ENCODE assay signal across 8 mouse cellular contexts in the genomic region with DNA sequence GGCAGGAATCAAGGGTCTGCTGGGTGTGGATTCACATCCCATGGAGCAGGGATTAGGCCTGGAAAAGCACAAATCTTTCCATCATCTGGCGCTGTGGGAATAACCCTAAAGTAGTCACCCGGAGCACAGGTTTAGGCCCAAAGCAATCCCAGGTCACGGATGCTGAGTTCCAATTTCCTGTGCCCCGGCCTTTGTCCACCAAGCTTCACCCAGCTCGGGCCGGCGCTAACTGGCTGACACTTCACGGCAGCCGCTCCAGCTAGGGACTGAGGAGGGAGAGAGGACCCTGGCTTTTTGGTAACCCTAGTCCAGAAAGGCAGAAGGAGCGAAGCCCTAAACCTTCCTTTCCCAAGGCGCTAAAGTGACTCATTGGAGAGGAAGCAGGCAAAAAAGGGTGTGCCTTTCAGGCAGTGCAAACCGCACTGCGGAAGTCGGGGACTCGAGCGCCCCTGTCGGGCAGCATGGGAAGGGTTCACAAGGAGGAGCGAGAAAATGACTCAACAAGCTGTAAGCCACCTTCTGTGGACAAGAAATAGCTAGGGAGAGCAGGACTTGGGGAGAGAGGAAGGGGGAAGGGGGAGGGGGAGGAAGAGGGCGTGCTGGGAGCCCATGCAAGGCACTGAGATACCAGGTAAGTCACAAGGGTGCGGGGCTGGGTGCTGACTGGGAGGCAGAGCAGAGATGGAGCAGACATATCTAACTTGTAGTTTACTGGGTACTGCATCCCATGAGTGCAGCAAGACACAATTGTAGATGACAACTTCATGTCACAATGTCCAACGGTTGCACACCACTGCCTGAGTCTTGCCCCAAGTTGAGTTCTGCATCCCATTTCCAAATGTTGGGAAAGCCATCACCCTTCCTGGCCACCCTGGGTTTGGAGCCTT. TPM values are rescaled to one million over a fixed set of nuclear protein-coding genes. Genes with fewer than 3 reads are reported as not detected.
DNase-seq lines count a peak whose midpoint lies in the region; ATAC-seq and TF ChIP-seq lines count a peak whose summit lies in the region.

No protein-coding gene starts in this region.

- H3K4me1 ChIP-seq in cerebellum, adult 2 months (ENCODE audit: control insufficient read depth, insufficient read depth, low read length), result peaks cover 24% of the 10 kb centered on the region
- H3K4me1 ChIP-seq in forebrain, postnatal 0 days (ENCODE audit: insufficient read depth), result peaks cover 22% of the 10 kb centered on the region
- peaks cover 30% of the 10 kb centered on the region for H3K4me1 ChIP-seq in lung, embryonic 16.5 days (replicated peaks; ENCODE audit: control insufficient read depth, insufficient read depth, low read length)

- H3K9ac ChIP-seq in forebrain, postnatal 0 days, result peak overlapping the region; percentile 52
- H3K9ac ChIP-seq in lung, embryonic 16.5 days (ENCODE audit: low read length), result peak overlapping the region; percentile 76

- peak; percentile 74; the same call in 1 of the 2 replicates for TF ChIP-seq POLR2A in cerebellum, adult 2 months (IDR thresholded peaks at IDR 0.05; ENCODE audit: borderline replicate concordance, insufficient read depth, low read length)

- H3K9me3 ChIP-seq in forebrain, postnatal 0 days (ENCODE audit: low read length), result no peaks in the 10 kb centered on the region
- H3K9me3 ChIP-seq in lung, embryonic 16.5 days (ENCODE audit: control insufficient read depth, low read length), result no peaks in the 10 kb centered on the region

- peak; percentile 90 for DNase-seq in MEL-GATA-1-ER (ENCODE audit: extremely low read depth, low read depth)
- peak; percentile 91 to 92 for DNase-seq in cerebellum, adult 2 months
- peak; percentile 89 for DNase-seq in forebrain, postnatal 0 days
- DNase-seq in heart, postnatal 4 days, result peak; percentile 94
- DNase-seq in layer of hippocampus, adult 9-10 months (ENCODE audit: low spot score), result peak; percentile 61
- peak; percentile 74 for DNase-seq in ovary, postnatal 14 days (ENCODE audit: low spot score)
- peak; percentile 92 for DNase-seq in thymus, postnatal 14 days

- no peaks in the 10 kb centered on the region for H3K27me3 ChIP-seq in cerebellum, adult 2 months (ENCODE audit: control insufficient read depth, insufficient read depth, low read length)
- no peaks in the 10 kb centered on the region for H3K27me3 ChIP-seq in forebrain, postnatal 0 days (ENCODE audit: insufficient read depth, low read length)
- no peaks in the 10 kb centered on the region for H3K27me3 ChIP-seq in lung, embryonic 16.5 days (ENCODE audit: control insufficient read depth, insufficient read depth, low read depth, low read length)

- ATAC-seq in forebrain, postnatal 0 days, result peak; percentile 95
- ATAC-seq in lung, embryonic 16.5 days (ENCODE audit: low read depth), result peak; percentile 74

- H3K27ac ChIP-seq in cerebellum, adult 2 months (ENCODE audit: insufficient read depth, low read length), result peak overlapping the region; percentile 89
- H3K27ac ChIP-seq in forebrain, postnatal 0 days (ENCODE audit: low read depth, low read length), result peak overlapping the region; percentile 82
- peak overlapping the region; percentile 68 for H3K27ac ChIP-seq in lung, embryonic 16.5 days (ENCODE audit: low read length)

- WGBS in cerebellum, adult 2 months, result 14% methylated on average over 21 of the region's 21 CpGs
- 23% methylated on average over 21 of the region's 21 CpGs for WGBS in forebrain, postnatal 0 days
- WGBS in lung, embryonic 16.5 days, result 18% methylated on average over 21 of the region's 21 CpGs

- peak overlapping the region; percentile 38 for H3K4me3 ChIP-seq in cerebellum, adult 2 months (replicated peaks; ENCODE audit: insufficient read depth, low read depth, low read length)
- no peak overlapping the region; the same call in 1 of the 2 replicates for H3K4me3 ChIP-seq in forebrain, postnatal 0 days (ENCODE audit: low read depth, low read length)
- H3K4me3 ChIP-seq in lung, embryonic 16.5 days (ENCODE audit: low read length), result peak overlapping the region; percentile 20

- peak overlapping the region; percentile 45 for H3K4me2 ChIP-seq in forebrain, postnatal 0 days (ENCODE audit: low read depth)
- H3K4me2 ChIP-seq in lung, embryonic 16.5 days (ENCODE audit: low read depth, low read length), result peak overlapping the region; percentile 48

- TF ChIP-seq CTCF in cerebellum, adult 2 months (IDR thresholded peaks at IDR 0.05; ENCODE audit: borderline replicate concordance, insufficient read depth, low read depth, low read length), result peak; percentile 82
- TF ChIP-seq CTCF in forebrain, postnatal 0 days (IDR thresholded peaks at IDR 0.05; ENCODE audit: low read depth), result peak; percentile 90

- no peaks in the 10 kb centered on the region for H3K36me3 ChIP-seq in forebrain, postnatal 0 days (ENCODE audit: insufficient read depth)
- H3K36me3 ChIP-seq in lung, embryonic 16.5 days (ENCODE audit: control insufficient read depth, insufficient read depth, low read length), result no peaks in the 10 kb centered on the region

RNA-seq across cellular contexts. Expression of gene Scyl1, which starts 46.7 kb away (rescaled TPM):
- polyA plus RNA-seq in cerebellum, adult 2 months (2012; rRNA removed), result 158 and 170 TPM in 2 replicates
- total RNA-seq in forebrain, postnatal 0 days (2014; rRNA removed), result 79.8 and 98.1 TPM in 2 replicates
- 62.7 and 68.8 TPM in 2 replicates for polyA plus RNA-seq in forebrain, postnatal 0 days (2015; fragmentation: Nextera tagmentation; extraction: Ambion mirVana)
- total RNA-seq in heart, postnatal 4 days (2021), result 10 to 100 TPM; 60.6 to 69.0 TPM
- 76.3 and 83.2 TPM in 2 replicates for polyA plus RNA-seq in lung, embryonic 16.5 days (2015; fragmentation: Nextera tagmentation; extraction: Ambion mirVana)

RNA-seq across cellular contexts. Expression of gene Frmd8, which starts 57.1 kb away (rescaled TPM):
- 23.4 and 28.3 TPM in 2 replicates for polyA plus RNA-seq in cerebellum, adult 2 months (2012; rRNA removed)
- 8.5 and 13.3 TPM in 2 replicates for total RNA-seq in forebrain, postnatal 0 days (2014; rRNA removed)
- 9.0 and 10.3 TPM in 2 replicates for polyA plus RNA-seq in forebrain, postnatal 0 days (2015; fragmentation: Nextera tagmentation; extraction: Ambion mirVana)
- total RNA-seq in heart, postnatal 4 days (2021), result 10 to 100 TPM; 18.6 to 20.9 TPM
- 56.4 and 61.1 TPM in 2 replicates for polyA plus RNA-seq in lung, embryonic 16.5 days (2015; fragmentation: Nextera tagmentation; extraction: Ambion mirVana)

RNA-seq across cellular contexts. Expression of gene Slc25a45, which starts 59.7 kb away (rescaled TPM):
- polyA plus RNA-seq in cerebellum, adult 2 months (2012; rRNA removed), result 4.3 and 5.0 TPM in 2 replicates
- 2.2 and 2.6 TPM in 2 replicates for total RNA-seq in forebrain, postnatal 0 days (2014; rRNA removed)
- 2.0 and 2.9 TPM in 2 replicates for polyA plus RNA-seq in forebrain, postnatal 0 days (2015; fragmentation: Nextera tagmentation; extraction: Ambion mirVana)
- 1 to 10 TPM; 5.4 to 6.2 TPM for total RNA-seq in heart, postnatal 4 days (2021)
- polyA plus RNA-seq in lung, embryonic 16.5 days (2015; fragmentation: Nextera tagmentation; extraction: Ambion mirVana), result 5.7 and 6.2 TPM in 2 replicates
